Mouse (Mus musculus) lung, postnatal 0 days (tissue): Measurements from ENCODE around the gene Foxred1. TPM values are rescaled to one million over a fixed set of nuclear protein-coding genes. Genes with fewer than 3 reads are reported as not detected.

Experiments used
- ATAC-seq: fragments of 200-750 bp; cut with Nextera tagmentation; 2 replicates; pipeline ENCODE4 v1.8.0; 2017; ENCODE audit warnings: moderate library complexity
- DNase-seq: peaks from one replicate; pipeline ENCODE4 v3.0.0-alpha.2; 2016; ENCODE audit warnings: low spot score
- H3K27ac ChIP-seq: fragments of 300-500 bp; sonication (generic); 2 replicates; pipeline ENCODE4 v1.5.1; 2014; ENCODE audit warnings: antibody characterized with exemption, mild to moderate bottlenecking, low read length, mixed read lengths
- H3K27me3 ChIP-seq: fragments of 300-500 bp; sonication (generic); replicated peaks from 2 replicates; pipeline ENCODE4 v1.6.1; 2014; ENCODE audit warnings: low read length, mixed read lengths; ENCODE audit not compliant: insufficient read depth
- H3K36me3 ChIP-seq: fragments of 300-500 bp; sonication (generic); 2 replicates; pipeline ENCODE4 v1.6.1; 2014; ENCODE audit warnings: low read length, mixed read lengths; ENCODE audit not compliant: insufficient read depth
- H3K4me1 ChIP-seq: fragments of 300-500 bp; sonication (generic); 2 replicates; pipeline ENCODE4 v1.6.1; 2014; ENCODE audit warnings: antibody characterized with exemption, low read depth, low read length, mixed read lengths; ENCODE audit not compliant: insufficient read depth
- H3K4me2 ChIP-seq: fragments of 300-500 bp; sonication (generic); replicated peaks from 2 replicates; pipeline ENCODE4 v1.6.1; 2014; ENCODE audit warnings: low read depth, mild to moderate bottlenecking, low read length, moderate library complexity, mixed read lengths
- H3K4me3 ChIP-seq: fragments of 300-500 bp; sonication (generic); 2 replicates; pipeline ENCODE4 v1.5.1; 2014; ENCODE audit warnings: low read depth, low read length
- H3K9ac ChIP-seq: fragments of 300-500 bp; sonication (generic); replicated peaks from 2 replicates; pipeline ENCODE4 v1.6.1; 2014; ENCODE audit warnings: low read depth, mild to moderate bottlenecking
- H3K9me3 ChIP-seq: fragments of 300-500 bp; sonication (generic); 2 replicates; pipeline ENCODE4 v1.6.1; 2016; ENCODE audit warnings: low read length, mixed read lengths
- CTCF ChIP-seq: IDR thresholded peaks from 2 replicates; pipeline ENCODE4 v1.5.1; 2016; ENCODE audit warnings: antibody characterized with exemption, mild to moderate bottlenecking
- EP300 ChIP-seq: IDR thresholded peaks from 2 replicates; pipeline ENCODE4 v1.6.1; 2016; ENCODE audit warnings: antibody characterized with exemption, mild to moderate bottlenecking, control low read depth
- WGBS: fragments of 180-500 bp; shearing (Covaris S2); extraction: QIAGEN DNeasy Blood & Tissue Kit; methylation state at CpG from one replicate; pipeline ENCODE4 v1.1.7; 2014; 5-methylcytosine and 5-hydroxymethylcytosine counted together
- polyA plus RNA-seq: library from polyadenylated mRNA; unstranded; fragments of >200 nt; fragmentation: Nextera tagmentation; extraction: Ambion mirVana; gene quantifications from 2 replicates; pipeline ENCODE4 v1.2.1, GENCODE M21; 2015

The Foxred1 gene
- polyA plus RNA-seq, 1 experiment from 2014 or later: 22.5 TPM

DNA sequence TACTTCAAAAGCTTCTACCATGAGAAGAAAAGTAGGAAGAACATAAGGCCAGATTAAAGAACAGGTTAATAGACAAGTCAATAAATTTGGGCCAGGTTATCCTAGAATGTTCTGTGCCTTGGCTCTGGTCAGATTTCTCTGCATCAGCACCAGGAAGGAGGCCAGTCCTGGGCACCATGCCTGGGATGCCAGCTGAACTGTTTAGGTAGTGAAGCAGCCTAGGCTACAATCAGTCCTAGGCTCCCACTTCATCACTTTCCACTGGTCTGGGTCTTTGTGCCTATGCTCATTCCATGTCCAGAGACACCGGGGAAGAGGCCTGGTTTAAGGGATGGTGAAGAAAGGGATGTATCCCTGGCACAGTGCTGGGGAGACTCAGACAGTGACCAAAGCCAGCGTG is 6.4 kb downstream of the Foxred1 start:
- Histone ChIP-seq H3K4me2 (no peak overlapping the region), H3K9me3 (no peaks in the 10 kb centered on the region), H3K27me3 (no peaks in the 10 kb centered on the region), H3K36me3 (peaks cover 11% of the 10 kb centered on the region; the same call in 1 of the 2 replicates), H3K4me1 (peaks cover 9% of the 10 kb centered on the region; the same call in 1 of the 2 replicates), H3K27ac (no peak overlapping the region), H3K9ac (no peak overlapping the region), H3K4me3 (no peak overlapping the region)
- DNase-seq (no peak), ATAC-seq (no peak)
- TF ChIP-seq EP300: no peak
- no peak for TF ChIP-seq CTCF
- WGBS: 91% methylated on average over 2 of the region's 2 CpGs

GRCm38 (mm10) chr9:35203536-35203935 is 7.3 kb downstream of the Foxred1 start:
- Histone ChIP-seq H3K4me3 (no peak overlapping the region), H3K27ac (no peak overlapping the region), H3K4me2 (no peak overlapping the region), H3K9ac (no peak overlapping the region), H3K36me3 (peaks cover 11% of the 10 kb centered on the region; the same call in 1 of the 2 replicates), H3K4me1 (peaks cover 9% of the 10 kb centered on the region; the same call in 1 of the 2 replicates), H3K9me3 (no peaks in the 10 kb centered on the region), H3K27me3 (no peaks in the 10 kb centered on the region)
- WGBS: 32% methylated on average over 3 of the region's 3 CpGs
- TF ChIP-seq EP300 (peak; percentile 34; the same call in 1 of the 2 replicates), CTCF (no peak)
- no peak for DNase-seq
- ATAC-seq: no peak

DNA sequence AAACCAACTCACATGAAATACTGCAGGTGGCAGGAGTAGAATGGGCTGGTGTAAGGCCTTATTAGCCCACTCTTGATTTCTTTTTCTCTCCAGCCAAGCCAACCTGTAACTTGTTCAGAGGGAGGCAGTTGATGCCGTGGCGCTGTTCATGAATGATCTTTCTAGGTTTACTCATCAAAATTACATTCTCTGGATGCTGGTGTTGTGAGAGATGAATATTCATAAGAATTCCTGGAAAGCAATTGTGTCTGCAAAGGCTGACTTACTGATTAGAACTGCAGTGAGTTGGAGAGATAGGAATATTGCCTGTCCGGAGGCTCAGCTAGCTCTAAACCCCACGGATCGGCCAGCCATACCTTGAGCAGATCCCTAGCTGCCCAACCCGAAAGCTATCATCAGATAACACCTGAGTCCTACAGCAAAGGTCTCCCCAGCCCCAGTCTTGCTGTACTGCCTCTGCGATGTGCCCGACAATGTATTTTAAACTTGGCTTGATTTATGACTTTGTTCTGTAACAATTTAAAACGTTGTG is 10.3 kb downstream of the Foxred1 start:
- no peak for DNase-seq
- Histone ChIP-seq H3K27me3 (no peaks in the 10 kb centered on the region), H3K4me1 (peaks cover 9% of the 10 kb centered on the region; the same call in 1 of the 2 replicates), H3K27ac (no peak overlapping the region), H3K9ac (peak overlapping the region; percentile 72; the same call in 1 of the 2 replicates), H3K9me3 (no peaks in the 10 kb centered on the region), H3K4me3 (peak overlapping the region; percentile 68; the same call in 1 of the 2 replicates), H3K4me2 (peak overlapping the region; percentile 79), H3K36me3 (no peaks in the 10 kb centered on the region)
- TF ChIP-seq EP300: no peak
- 49% methylated on average over 9 of the region's 9 CpGs for WGBS
- no peak for ATAC-seq

- Histone ChIP-seq H3K9me3 (no peaks in the 10 kb centered on the region), H3K9ac (peak within 1 kb of the TSS; percentile 72), H3K36me3 (no peaks in the 10 kb centered on the region), H3K27ac (peak within 1 kb of the TSS; percentile 71), H3K4me1 (peaks cover 9% of the 10 kb centered on the region; the same call in 1 of the 2 replicates), H3K27me3 (no peaks in the 10 kb centered on the region), H3K4me2 (peak within 1 kb of the TSS; percentile 79), H3K4me3 (peak within 1 kb of the TSS; percentile 68)
- WGBS: 4% methylated on average over 34 of the region's 44 CpGs
- DNase-seq (peak; percentile 93), ATAC-seq (peak; percentile 98)
- TF ChIP-seq CTCF: peak; percentile 92
- TF ChIP-seq EP300: no peak
Measured at GRCm38 (mm10) chr9:35199772-35200471, 10.9 kb downstream of the Foxred1 start, which contains the start of the genes Srpr and Tirap. TSS of gene Srpr (plus strand) at chr9:35200175. TSS of gene Tirap (minus strand) at chr9:35200291.

- TF ChIP-seq CTCF (no peak), EP300 (no peak)
Measured at GRCm38 (mm10) chr9:35198945-35199771, 11.7 kb downstream of the Foxred1 start.

GRCm38 (mm10) chr9:35198351-35198750 is 12.5 kb downstream of the Foxred1 start:
- H3K27me3 ChIP-seq: no peaks in the 10 kb centered on the region
- H3K4me1 ChIP-seq: peaks cover 9% of the 10 kb centered on the region; the same call in 1 of the 2 replicates
- no peak overlapping the region for H3K9ac ChIP-seq
- no peaks in the 10 kb centered on the region for H3K36me3 ChIP-seq
- TF ChIP-seq EP300: no peak
- ATAC-seq: no peak
- H3K4me3 ChIP-seq: no peak overlapping the region
- WGBS: 81% methylated on average over 10 of the region's 10 CpGs
- no peak overlapping the region for H3K27ac ChIP-seq
- H3K4me2 ChIP-seq: no peak overlapping the region
- no peak for DNase-seq
- H3K9me3 ChIP-seq: no peaks in the 10 kb centered on the region

More at GRCm38 (mm10) chr9:35198945-35199771, 11.7 kb downstream of the Foxred1 start:
- peak; percentile 71 for ATAC-seq
- no peaks in the 10 kb centered on the region for H3K27me3 ChIP-seq
- no peaks in the 10 kb centered on the region for H3K9me3 ChIP-seq
- no peaks in the 10 kb centered on the region for H3K36me3 ChIP-seq
- peak overlapping the region; percentile 71 for H3K27ac ChIP-seq
- 22% methylated on average over 18 of the region's 18 CpGs for WGBS
- peak; percentile 42 for DNase-seq
- peak overlapping the region; percentile 79 for H3K4me2 ChIP-seq
- H3K9ac ChIP-seq: peak overlapping the region; percentile 72
- H3K4me1 ChIP-seq: peaks cover 9% of the 10 kb centered on the region; the same call in 1 of the 2 replicates
- H3K4me3 ChIP-seq: peak overlapping the region; percentile 68
